Mouse (Mus musculus) liver, postnatal 0 days (tissue): ENCODE results near the gene Grm1.

Experiments
- CTCF ChIP-seq: sonication (generic); IDR thresholded peaks from 2 replicates; pipeline ENCODE4 v1.5.1; 2016; ENCODE audit warnings: antibody characterized with exemption, low read depth
- EP300 ChIP-seq: IDR thresholded peaks from 2 replicates; pipeline ENCODE4 v1.6.1; 2016; ENCODE audit warnings: antibody characterized with exemption, low read depth, mild to moderate bottlenecking

- no peak for TF ChIP-seq CTCF
- no peak for TF ChIP-seq EP300
Measured at GRCm38 (mm10) chr10:10947531-10947930, 134.6 kb downstream of the Grm1 start.
